Mouse (Mus musculus): Measurements from ENCODE around the gene Rasgrf1.

- no peak for TF ChIP-seq CTCF (IDR thresholded peaks at IDR 0.05; ENCODE audit: extremely low read depth, insufficient read depth, low read length)
- no peak for TF ChIP-seq POLR2A (IDR thresholded peaks at IDR 0.05; ENCODE audit: extremely low read depth, insufficient read depth, low read length)
Measured at GRCm38 (mm10) chr9:89921121-89921520, 11.4 kb downstream of the Rasgrf1 start.

Data from cortical plate, adult 2 months (tissue).